Mouse (Mus musculus) stomach, postnatal 0 days (tissue): Measurements from ENCODE around the gene Gm30083. TPM values are rescaled to one million over a fixed set of nuclear protein-coding genes. Genes with fewer than 3 reads are reported as not detected.

Experiments used
- ATAC-seq: fragments of 200-750 bp; cut with Nextera tagmentation; 2 replicates; pipeline ENCODE4 v1.8.0; 2017; ENCODE audit not compliant: low FRiP score, low TSS enrichment
- DNase-seq: peaks from one replicate; pipeline ENCODE4 v3.0.0-alpha.2; 2016; ENCODE audit warnings: low spot score
- H3K27ac ChIP-seq: fragments of 300-500 bp; sonication (generic); replicated peaks from 2 replicates; pipeline ENCODE4 v1.5.1; 2014; ENCODE audit warnings: mild to moderate bottlenecking, control low read depth
- H3K27me3 ChIP-seq: fragments of 300-500 bp; sonication (generic); 2 replicates; pipeline ENCODE4 v1.6.1; 2014; ENCODE audit warnings: low read length; ENCODE audit not compliant: control insufficient read depth, insufficient read depth
- H3K36me3 ChIP-seq: fragments of 300-500 bp; sonication (generic); 2 replicates; pipeline ENCODE4 v1.6.1; 2014; ENCODE audit warnings: low read length, mixed read lengths; ENCODE audit not compliant: control insufficient read depth, insufficient read depth
- H3K4me1 ChIP-seq: fragments of 300-500 bp; sonication (generic); replicated peaks from 2 replicates; pipeline ENCODE4 v1.6.1; 2014; ENCODE audit warnings: antibody characterized with exemption; ENCODE audit not compliant: control insufficient read depth, insufficient read depth
- H3K4me2 ChIP-seq: fragments of 300-500 bp; sonication (generic); replicated peaks from 2 replicates; pipeline ENCODE4 v1.6.1; 2014; ENCODE audit warnings: low read depth, mild to moderate bottlenecking, control low read depth, moderate library complexity
- H3K4me3 ChIP-seq: fragments of 300-500 bp; sonication (generic); 2 replicates; pipeline ENCODE4 v1.5.1; 2014; ENCODE audit warnings: low read depth, low read length, control low read depth
- H3K9ac ChIP-seq: fragments of 300-500 bp; sonication (generic); 2 replicates; pipeline ENCODE4 v1.6.1; 2014; ENCODE audit warnings: mild to moderate bottlenecking, low read length, control low read depth, mixed read lengths
- H3K9me3 ChIP-seq: fragments of 300-500 bp; sonication (generic); 2 replicates; pipeline ENCODE4 v1.6.1; 2016; ENCODE audit warnings: low read length; ENCODE audit not compliant: control insufficient read depth
- CTCF ChIP-seq: IDR thresholded peaks from 2 replicates; pipeline ENCODE4 v1.5.1; 2016; ENCODE audit warnings: antibody characterized with exemption, low read depth, mild to moderate bottlenecking, moderate library complexity
- EP300 ChIP-seq: optimal IDR thresholded peaks from 2 replicates; pipeline ENCODE3; 2016; ENCODE audit warnings: antibody characterized with exemption
- WGBS: fragments of 180-500 bp; shearing (Covaris S2); extraction: QIAGEN DNeasy Blood & Tissue Kit; methylation state at CpG from one replicate; pipeline ENCODE4 v1.1.7; 2014; 5-methylcytosine and 5-hydroxymethylcytosine counted together
- polyA plus RNA-seq: library from polyadenylated mRNA; unstranded; fragments of >200 nt; fragmentation: Nextera tagmentation; extraction: Ambion mirVana; gene quantifications from 2 replicates; pipeline ENCODE4 v1.2.1, GENCODE M21; 2015

The Gm30083 gene
- polyA plus RNA-seq: not detected in 2 replicates

- TF ChIP-seq CTCF: no peak
- no peak for DNase-seq
- Histone ChIP-seq H3K4me2 (no peak within 1 kb of the TSS), H3K27me3 (no peaks in the 10 kb centered on the region), H3K4me1 (no peaks in the 10 kb centered on the region), H3K27ac (no peak within 1 kb of the TSS), H3K9me3 (no peaks in the 10 kb centered on the region), H3K9ac (no peak within 1 kb of the TSS), H3K36me3 (no peaks in the 10 kb centered on the region), H3K4me3 (no peak within 1 kb of the TSS)
- WGBS: 79% methylated on average over 3 of the region's 3 CpGs
- ATAC-seq: no peak
Observed at GRCm38 (mm10) chr14:34015063-34015462, at the start of gene Gm30083. Gm30083 (minus strand) TSS chr14:34015182.

- Histone ChIP-seq H3K36me3 (no peaks in the 10 kb centered on the region), H3K9me3 (no peaks in the 10 kb centered on the region), H3K4me2 (no peak within 1 kb of the TSS), H3K9ac (no peak within 1 kb of the TSS), H3K27me3 (no peaks in the 10 kb centered on the region), H3K4me1 (no peaks in the 10 kb centered on the region), H3K4me3 (no peak within 1 kb of the TSS), H3K27ac (no peak within 1 kb of the TSS)
- TF ChIP-seq EP300: no peak
- TF ChIP-seq CTCF: no peak
- DNase-seq (no peak), ATAC-seq (no peak)
- 89% methylated on average over 6 of the region's 6 CpGs for WGBS
Observed at GRCm38 (mm10) chr14:34052516-34052915, 37.5 kb upstream of the Gm30083 start, which contains the start of gene Antxrl. Antxrl (plus strand) TSS chr14:34052707.

GRCm38 (mm10) chr14:34050101-34050779 is 35.3 kb upstream of the Gm30083 start:
- Histone ChIP-seq H3K9me3 (no peaks in the 10 kb centered on the region), H3K9ac (no peak overlapping the region), H3K4me3 (no peak overlapping the region), H3K27me3 (no peaks in the 10 kb centered on the region), H3K4me2 (no peak overlapping the region), H3K27ac (no peak overlapping the region), H3K36me3 (no peaks in the 10 kb centered on the region), H3K4me1 (no peaks in the 10 kb centered on the region)
- ATAC-seq (no peak), DNase-seq (no peak)
- TF ChIP-seq EP300 (no peak), CTCF (no peak)
- WGBS: 77% methylated on average over 5 of the region's 5 CpGs

GRCm38 (mm10) chr14:34043341-34043740 is 28.4 kb upstream of the Gm30083 start:
- DNase-seq: no peak
- no peak for ATAC-seq
- Histone ChIP-seq H3K9ac (no peak overlapping the region), H3K27ac (no peak overlapping the region), H3K4me2 (no peak overlapping the region), H3K4me3 (no peak overlapping the region), H3K9me3 (no peaks in the 10 kb centered on the region), H3K4me1 (no peaks in the 10 kb centered on the region), H3K27me3 (no peaks in the 10 kb centered on the region), H3K36me3 (no peaks in the 10 kb centered on the region)
- 55% methylated on average over 3 of the region's 3 CpGs for WGBS
- TF ChIP-seq EP300 (no peak), CTCF (no peak)

- ATAC-seq (no peak), DNase-seq (no peak)
- no peak for TF ChIP-seq EP300
- no peak for TF ChIP-seq CTCF
- no peaks in the 10 kb centered on the region for H3K36me3 ChIP-seq
- no peaks in the 10 kb centered on the region for H3K4me1 ChIP-seq
- H3K4me2 ChIP-seq: no peak overlapping the region
- no peak overlapping the region for H3K27ac ChIP-seq
- no peak overlapping the region for H3K9ac ChIP-seq
- H3K4me3 ChIP-seq: no peak overlapping the region
- 82% methylated on average over 4 of the region's 4 CpGs for WGBS
- H3K9me3 ChIP-seq: no peaks in the 10 kb centered on the region
- no peaks in the 10 kb centered on the region for H3K27me3 ChIP-seq
Observed at GRCm38 (mm10) chr14:34041241-34041640, 26.3 kb upstream of the Gm30083 start.

GRCm38 (mm10) chr14:34033841-34034610 is 19.0 kb upstream of the Gm30083 start:
- Histone ChIP-seq H3K4me2 (no peak overlapping the region), H3K27ac (no peak overlapping the region), H3K9ac (no peak overlapping the region), H3K36me3 (no peaks in the 10 kb centered on the region), H3K4me3 (no peak overlapping the region), H3K4me1 (no peaks in the 10 kb centered on the region), H3K9me3 (no peaks in the 10 kb centered on the region), H3K27me3 (no peaks in the 10 kb centered on the region)
- WGBS: 85% methylated on average over 8 of the region's 8 CpGs
- ATAC-seq (no peak), DNase-seq (no peak)
- no peak for TF ChIP-seq CTCF
- no peak for TF ChIP-seq EP300
